Mouse (Mus musculus): ENCODE measurements around the gene Stn1.
A peak's percentile ranks its signal among the peaks of the same experiment; 100 is the strongest.

Stn1 gene

GRCm38 (mm10) chr19:47473453-47473852 lies 63.9 kb downstream of the Stn1 start:
- no peak for DNase-seq (ENCODE audit: low read depth, low spot score)

GRCm38 (mm10) chr19:47472881-47473400 lies 64.4 kb downstream of the Stn1 start:
- DNase-seq (ENCODE audit: low read depth, low spot score), result no peak

GRCm38 (mm10) chr19:47471808-47472207 lies 65.5 kb downstream of the Stn1 start:
- no peak for DNase-seq (ENCODE audit: low read depth, low spot score)

GRCm38 (mm10) chr19:47468750-47469149 lies 68.6 kb downstream of the Stn1 start:
- no peak for DNase-seq (ENCODE audit: low read depth, low spot score)

- DNase-seq (ENCODE audit: low read depth, low spot score), result no peak
These were observed 70.5 kb downstream of the Stn1 start for GRCm38 (mm10) chr19:47466775-47467174.

GRCm38 (mm10) chr19:47465467-47465866 lies 71.8 kb downstream of the Stn1 start:
- DNase-seq (ENCODE audit: low read depth, low spot score), result no peak

- peak; percentile 71 for DNase-seq (ENCODE audit: low read depth, low spot score)
These were observed 72.7 kb downstream of the Stn1 start, which contains the start of gene Sh3pxd2a for GRCm38 (mm10) chr19:47464304-47465241. Gene Sh3pxd2a (minus strand): TSS chr19:47464401.

GRCm38 (mm10) chr19:47463636-47464303 lies 73.5 kb downstream of the Stn1 start:
- DNase-seq (ENCODE audit: low read depth, low spot score), result peak; percentile 58

GRCm38 (mm10) chr19:47463206-47463605 lies 74.1 kb downstream of the Stn1 start:
- DNase-seq (ENCODE audit: low read depth, low spot score), result no peak

- DNase-seq (ENCODE audit: low read depth, low spot score), result no peak
These were observed 74.6 kb downstream of the Stn1 start for GRCm38 (mm10) chr19:47462725-47463124.

- no peak for DNase-seq (ENCODE audit: low read depth, low spot score)
These were observed 75.5 kb downstream of the Stn1 start for GRCm38 (mm10) chr19:47461838-47462237.

GRCm38 (mm10) chr19:47461386-47461785 lies 75.9 kb downstream of the Stn1 start:
- no peak for DNase-seq (ENCODE audit: low read depth, low spot score)

- DNase-seq (ENCODE audit: low read depth, low spot score), result no peak
These were observed 77.0 kb downstream of the Stn1 start for GRCm38 (mm10) chr19:47460120-47460960.

- no peak for DNase-seq (ENCODE audit: low read depth, low spot score)
These were observed 78.1 kb downstream of the Stn1 start for GRCm38 (mm10) chr19:47459214-47459613.

GRCm38 (mm10) chr19:47458504-47459161 lies 78.7 kb downstream of the Stn1 start:
- DNase-seq (ENCODE audit: low read depth, low spot score), result no peak

- no peak for DNase-seq (ENCODE audit: low read depth, low spot score)
These were observed 79.4 kb downstream of the Stn1 start for GRCm38 (mm10) chr19:47457711-47458503.

- DNase-seq (ENCODE audit: low read depth, low spot score), result no peak
These were observed 81.3 kb downstream of the Stn1 start for GRCm38 (mm10) chr19:47456021-47456420.

- no peak for DNase-seq (ENCODE audit: low read depth, low spot score)
These were observed 82.1 kb downstream of the Stn1 start for GRCm38 (mm10) chr19:47455001-47455755.

Measured in embryo, embryonic 11.5 days (tissue).